Mouse (Mus musculus): ENCODE data around the gene Gm10203. TPM values are rescaled to one million over a fixed set of nuclear protein-coding genes. Genes with fewer than 3 reads are reported as not detected.
A peak's percentile ranks its signal among the peaks of the same experiment; 100 is the strongest.
"Not testable (repeated sequence)": the region's sequence is repeated elsewhere in the genome, so short reads cannot be mapped to it uniquely, and the experiment has no call there.

Gene Gm10203
- total RNA-seq, 2 experiments from 2014 or later, result not detected

GRCm38 (mm10) chr6:149131111-149131510 lies 1.1 kb downstream of the Gm10203 start:
- intact Hi-C loops (cut with DNase I), result no loop called here
- no peak for DNase-seq (ENCODE audit: extremely low spot score in 1 of 2, low spot score in 2 of 2)

- DNase-seq (ENCODE audit: extremely low spot score in 1 of 2, low spot score in 2 of 2), result no peak
Measured at GRCm38 (mm10) chr6:149132311-149133077, 2.5 kb downstream of the Gm10203 start.

GRCm38 (mm10) chr6:149134391-149135150 lies 4.6 kb downstream of the Gm10203 start:
- DNase-seq (ENCODE audit: extremely low spot score in 1 of 2, low spot score in 2 of 2), result no peak
- intact Hi-C loops (cut with DNase I), result no loop called here

More at GRCm38 (mm10) chr6:149132311-149133077, 2.5 kb downstream of the Gm10203 start:
- intact Hi-C loops (cut with DNase I), result no loop called here

- intact Hi-C loops (cut with DNase I), result no loop called here
Measured at GRCm38 (mm10) chr6:149135631-149136030, 5.7 kb downstream of the Gm10203 start.

GRCm38 (mm10) chr6:149137936-149138335 lies 8.0 kb downstream of the Gm10203 start:
- no peak for DNase-seq (ENCODE audit: extremely low spot score in 1 of 2, low spot score in 2 of 2)
- intact Hi-C loops (cut with DNase I), result no loop called here

More at GRCm38 (mm10) chr6:149135631-149136030, 5.7 kb downstream of the Gm10203 start:
- DNase-seq (ENCODE audit: extremely low spot score in 1 of 2, low spot score in 2 of 2), result no peak

- intact Hi-C loops (cut with DNase I), result no loop called here
- DNase-seq (ENCODE audit: extremely low spot score in 1 of 2, low spot score in 2 of 2), result no peak
Measured at GRCm38 (mm10) chr6:149139011-149139410, 9.0 kb downstream of the Gm10203 start.

- intact Hi-C loops (cut with DNase I), result no loop called here
- DNase-seq (ENCODE audit: extremely low spot score in 1 of 2, low spot score in 2 of 2), result no peak
Measured at GRCm38 (mm10) chr6:149139471-149139870, 9.5 kb downstream of the Gm10203 start, which contains the start of gene Etfbkmt. Gene Etfbkmt, plus strand, starts transcription at chr6:149139849.

- intact Hi-C loops (cut with DNase I), result no loop called here
- peak; percentile 57 to 88 for DNase-seq (ENCODE audit: extremely low spot score in 1 of 2, low spot score in 2 of 2)
Measured at GRCm38 (mm10) chr6:149141393-149142173, 11.6 kb downstream of the Gm10203 start.

GRCm38 (mm10) chr6:149145143-149145542 lies 15.2 kb downstream of the Gm10203 start:
- no peak for DNase-seq (ENCODE audit: extremely low spot score in 1 of 2, low spot score in 2 of 2)
- intact Hi-C loops (cut with DNase I), result no loop called here

- no peak for DNase-seq (ENCODE audit: extremely low spot score in 1 of 2, low spot score in 2 of 2)
- intact Hi-C loops (cut with DNase I), result no loop called here
Measured at GRCm38 (mm10) chr6:149148436-149149229, 18.7 kb downstream of the Gm10203 start.

GRCm38 (mm10) chr6:149152119-149152518 lies 22.1 kb downstream of the Gm10203 start:
- intact Hi-C loops (cut with DNase I), result no loop called here
- DNase-seq (ENCODE audit: extremely low spot score in 1 of 2, low spot score in 2 of 2), result no peak

GRCm38 (mm10) chr6:149153473-149154115 lies 23.6 kb downstream of the Gm10203 start:
- no peak for DNase-seq (ENCODE audit: extremely low spot score in 1 of 2, low spot score in 2 of 2)
- intact Hi-C loops (cut with DNase I), result no loop called here

- intact Hi-C loops (cut with DNase I), result no loop called here
- no peak for DNase-seq (ENCODE audit: extremely low spot score in 1 of 2, low spot score in 2 of 2)
Measured at GRCm38 (mm10) chr6:149154116-149155030, 24.4 kb downstream of the Gm10203 start.

- intact Hi-C loops (cut with DNase I), result no loop called here
- no peak for DNase-seq (ENCODE audit: extremely low spot score in 1 of 2, low spot score in 2 of 2)
Measured at GRCm38 (mm10) chr6:149155031-149155841, 25.3 kb downstream of the Gm10203 start.

GRCm38 (mm10) chr6:149167038-149167437 lies 37.1 kb downstream of the Gm10203 start:
- intact Hi-C loops (cut with DNase I), result not testable (repeated sequence)

GRCm38 (mm10) chr6:149167672-149168071 lies 37.7 kb downstream of the Gm10203 start:
- no peak for DNase-seq (ENCODE audit: extremely low spot score in 1 of 2, low spot score in 2 of 2)
- intact Hi-C loops (cut with DNase I), result no loop called here

More at GRCm38 (mm10) chr6:149167038-149167437, 37.1 kb downstream of the Gm10203 start:
- DNase-seq (ENCODE audit: extremely low spot score in 1 of 2, low spot score in 2 of 2), result not testable (repeated sequence)

All from left cerebral cortex, postnatal 10 days (tissue).